Comparison of ENCODE assay signal across 22 mouse cellular contexts in the genomic region with DNA sequence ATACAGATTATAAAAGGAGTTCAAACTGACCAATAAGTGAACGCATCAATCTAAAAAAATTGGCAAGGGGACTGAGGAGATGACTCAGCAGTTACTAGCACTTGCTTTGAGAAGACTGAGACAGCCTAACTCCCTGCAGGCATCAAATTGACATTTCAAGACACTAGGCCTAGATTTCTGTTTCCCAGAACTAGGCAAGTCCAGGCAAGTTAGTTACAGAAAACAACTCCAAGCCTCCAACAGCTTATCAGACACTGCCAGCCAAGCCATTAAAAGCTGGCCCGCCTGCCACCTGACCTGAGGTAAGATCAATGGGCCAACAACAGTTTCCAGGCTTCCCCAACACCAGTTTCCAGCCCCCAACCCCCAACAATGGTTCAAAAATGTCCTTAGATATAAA. TPM values are rescaled to one million over a fixed set of nuclear protein-coding genes. Genes with fewer than 3 reads are reported as not detected.
DNase-seq lines count a peak whose midpoint lies in the region; ATAC-seq lines count a peak whose summit lies in the region.
"Had no signal": no experiment of that assay in that cellular context is flagged by ENCODE, and none has a peak within 500 bp of the region (broad histone marks: within the 10 kb centered on the region; RNA-seq: fewer than 3 reads in every experiment).

No protein-coding gene starts in this region.

- H3K9me3 ChIP-seq in embryonic facial prominence, embryonic 11.5 days (replicated peaks; ENCODE audit: control insufficient read depth, low read length) = no peaks in the 10 kb centered on the region
- H3K9me3 ChIP-seq in embryonic facial prominence, embryonic 10.5 days = no peaks in the 10 kb centered on the region
- no peaks in the 10 kb centered on the region for H3K9me3 ChIP-seq in hindbrain, embryonic 12.5 days (replicated peaks)
- H3K9me3 ChIP-seq in limb, embryonic 10.5 days (replicated peaks) = no peaks in the 10 kb centered on the region
- H3K9me3 ChIP-seq: forebrain, embryonic 13.5 days had no signal

- peak; percentile 6 for DNase-seq in embryonic facial prominence, embryonic 11.5 days (ENCODE audit: low spot score)
- DNase-seq in embryonic facial prominence, embryonic 10.5 days (ENCODE audit: low spot score) = no peak
- peak; percentile 37 for DNase-seq in ZHBTc4 (ENCODE audit: low read depth, low spot score)
- peak; percentile 77 for DNase-seq in gonadal fat pad, adult 2 months (ENCODE audit: low read depth)
- no peak for DNase-seq in limb, embryonic 10.5 days (ENCODE audit: low spot score)
- no peak for DNase-seq in spleen, postnatal 4 days (ENCODE audit: low spot score in 2 of 2)
- DNase-seq: cerebellum, adult 8-10 months; gastrocnemius, adult 2 months; heart, postnatal 36 days; kidney, postnatal 36 days had no signal

- H3K27me3 ChIP-seq in embryonic facial prominence, embryonic 11.5 days (ENCODE audit: control insufficient read depth, insufficient read depth, low read length) = no peaks in the 10 kb centered on the region
- no peaks in the 10 kb centered on the region for H3K27me3 ChIP-seq in embryonic facial prominence, embryonic 10.5 days (replicated peaks; ENCODE audit: low read depth, poor library complexity, severe bottlenecking)
- no peaks in the 10 kb centered on the region for H3K27me3 ChIP-seq in hindbrain, embryonic 12.5 days
- H3K27me3 ChIP-seq in limb, embryonic 10.5 days (ENCODE audit: low read depth, poor library complexity, severe bottlenecking) = no peaks in the 10 kb centered on the region
- H3K27me3 ChIP-seq: forebrain, embryonic 13.5 days had no signal

- H3K36me3 ChIP-seq in embryonic facial prominence, embryonic 11.5 days (replicated peaks; ENCODE audit: control insufficient read depth, insufficient read depth, low read depth, low read length) = no peaks in the 10 kb centered on the region
- no peaks in the 10 kb centered on the region for H3K36me3 ChIP-seq in embryonic facial prominence, embryonic 10.5 days (replicated peaks)
- no peaks in the 10 kb centered on the region for H3K36me3 ChIP-seq in hindbrain, embryonic 12.5 days
- H3K36me3 ChIP-seq in limb, embryonic 10.5 days = no peaks in the 10 kb centered on the region

- H3K9ac ChIP-seq in embryonic facial prominence, embryonic 11.5 days (replicated peaks; ENCODE audit: low read length) = no peak overlapping the region
- H3K9ac ChIP-seq in hindbrain, embryonic 12.5 days = no peak overlapping the region
- H3K9ac ChIP-seq: forebrain, embryonic 13.5 days had no signal

- H3K4me1 ChIP-seq in embryonic facial prominence, embryonic 11.5 days (ENCODE audit: control insufficient read depth, insufficient read depth, low read length) = no peaks in the 10 kb centered on the region
- H3K4me1 ChIP-seq in embryonic facial prominence, embryonic 10.5 days = no peaks in the 10 kb centered on the region
- H3K4me1 ChIP-seq in hindbrain, embryonic 12.5 days = no peaks in the 10 kb centered on the region
- H3K4me1 ChIP-seq in limb, embryonic 10.5 days = no peaks in the 10 kb centered on the region
- H3K4me1 ChIP-seq: forebrain, embryonic 13.5 days had no signal

- 85% methylated on average over 2 of the region's 2 CpGs for WGBS in embryonic facial prominence, embryonic 11.5 days
- 88% methylated on average over 2 of the region's 2 CpGs for WGBS in embryonic facial prominence, embryonic 10.5 days
- WGBS in hindbrain, embryonic 12.5 days = 84% methylated on average over 2 of the region's 2 CpGs
- WGBS in limb, embryonic 10.5 days = 89% methylated on average over 2 of the region's 2 CpGs

- no peak for ATAC-seq in embryonic facial prominence, embryonic 11.5 days (replicated peaks; ENCODE audit: insufficient number of reproducible peaks, low FRiP score, low TSS enrichment, low read depth)
- ATAC-seq in megakaryocyte-erythroid progenitor cell, adult 5-6 weeks (replicated peaks; ENCODE audit: low FRiP score, low TSS enrichment, poor library complexity, severe bottlenecking) = peak; percentile 89
- no peak for ATAC-seq in hindbrain, embryonic 12.5 days (ENCODE audit: low FRiP score)
- ATAC-seq: forebrain, embryonic 13.5 days had no signal

- no peak overlapping the region for H3K4me3 ChIP-seq in embryonic facial prominence, embryonic 11.5 days (ENCODE audit: low read depth, low read length)
- H3K4me3 ChIP-seq in embryonic facial prominence, embryonic 10.5 days = no peak overlapping the region
- no peak overlapping the region for H3K4me3 ChIP-seq in hindbrain, embryonic 12.5 days
- H3K4me3 ChIP-seq in limb, embryonic 10.5 days = no peak overlapping the region
- H3K4me3 ChIP-seq: forebrain, embryonic 13.5 days; gastrocnemius, adult 2 months had no signal

- H3K27ac ChIP-seq in embryonic facial prominence, embryonic 11.5 days (replicated peaks; ENCODE audit: low read depth, low read length) = no peak overlapping the region
- H3K27ac ChIP-seq in embryonic facial prominence, embryonic 10.5 days (replicated peaks) = no peak overlapping the region
- no peak overlapping the region for H3K27ac ChIP-seq in hindbrain, embryonic 12.5 days
- H3K27ac ChIP-seq in limb, embryonic 10.5 days = no peak overlapping the region
- H3K27ac ChIP-seq: forebrain, embryonic 13.5 days; gastrocnemius, adult 2 months had no signal

- H3K4me2 ChIP-seq in embryonic facial prominence, embryonic 11.5 days (ENCODE audit: low read depth, low read length) = no peak overlapping the region
- no peak overlapping the region for H3K4me2 ChIP-seq in hindbrain, embryonic 12.5 days (replicated peaks)
- H3K4me2 ChIP-seq: forebrain, embryonic 13.5 days; heart, embryonic 11.5 days; midbrain, embryonic 11.5 days had no signal

RNA-seq across cellular contexts. Expression of a gene that starts 6.9 kb away (rescaled TPM):
- polyA plus RNA-seq in embryonic facial prominence, embryonic 11.5 days (2014; fragmentation: Nextera tagmentation; extraction: Ambion mirVana) = 33.9 and 36.0 TPM in 2 replicates
- polyA plus RNA-seq in embryonic facial prominence, embryonic 10.5 days (2016; fragmentation: Nextera tagmentation; extraction: Ambion mirVana) = 23.4 and 24.8 TPM in 2 replicates
- 43.1 and 55.6 TPM in 2 replicates for polyA plus RNA-seq in gonadal fat pad, adult 2 months (2012; rRNA removed)
- 43.9 and 57.5 TPM in 2 replicates for total RNA-seq in megakaryocyte-erythroid progenitor cell, adult 5-6 weeks (2014; fragmentation: Nextera tagmentation)
- total RNA-seq in megakaryocyte-erythroid progenitor cell, adult 5-6 weeks (2017) = 66.4 and 68.1 TPM in 2 replicates
- polyA plus RNA-seq in hindbrain, embryonic 12.5 days (2016; fragmentation: Nextera tagmentation; extraction: Ambion mirVana) = 27.2 and 28.7 TPM in 2 replicates
- 19.9 and 23.2 TPM in 2 replicates for polyA plus RNA-seq in limb, embryonic 10.5 days (2016; fragmentation: Nextera tagmentation; extraction: Ambion mirVana)

RNA-seq across cellular contexts. Expression of a gene that starts 25.8 kb away (rescaled TPM):
- not detected in 2 replicates for polyA plus RNA-seq in embryonic facial prominence, embryonic 11.5 days (2014; fragmentation: Nextera tagmentation; extraction: Ambion mirVana)
- not detected in 2 replicates for polyA plus RNA-seq in embryonic facial prominence, embryonic 10.5 days (2016; fragmentation: Nextera tagmentation; extraction: Ambion mirVana)
- polyA plus RNA-seq in gonadal fat pad, adult 2 months (2012; rRNA removed) = not detected in 2 replicates
- total RNA-seq in megakaryocyte-erythroid progenitor cell, adult 5-6 weeks (2014; fragmentation: Nextera tagmentation) = not detected in 2 replicates
- not detected in 2 replicates for total RNA-seq in megakaryocyte-erythroid progenitor cell, adult 5-6 weeks (2017)
- polyA plus RNA-seq in hindbrain, embryonic 12.5 days (2016; fragmentation: Nextera tagmentation; extraction: Ambion mirVana) = not detected in 2 replicates
- not detected in 2 replicates for polyA plus RNA-seq in limb, embryonic 10.5 days (2016; fragmentation: Nextera tagmentation; extraction: Ambion mirVana)
- total RNA-seq: adrenal gland, adult 18-20 months; gastrocnemius, adult 2 months; heart, postnatal 36 days; layer of hippocampus, postnatal 25 days had no signal
- polyA plus RNA-seq: brain, embryonic 14.5 days; forebrain, embryonic 13.5 days; heart, embryonic 11.5 days; intestine, embryonic 14.5 days; limb, embryonic 11.5 days; lung, embryonic 16.5 days; midbrain, embryonic 11.5 days; thymus, postnatal 0 days had no signal

RNA-seq across cellular contexts. Expression of a gene that starts 42.1 kb away (rescaled TPM):
- polyA plus RNA-seq in embryonic facial prominence, embryonic 11.5 days (2014; fragmentation: Nextera tagmentation; extraction: Ambion mirVana) = 134 and 143 TPM in 2 replicates
- polyA plus RNA-seq in embryonic facial prominence, embryonic 10.5 days (2016; fragmentation: Nextera tagmentation; extraction: Ambion mirVana) = 240 and 247 TPM in 2 replicates
- 9.1 and 9.5 TPM in 2 replicates for polyA plus RNA-seq in gonadal fat pad, adult 2 months (2012; rRNA removed)
- 191 and 232 TPM in 2 replicates for total RNA-seq in megakaryocyte-erythroid progenitor cell, adult 5-6 weeks (2014; fragmentation: Nextera tagmentation)
- 488 and 519 TPM in 2 replicates for total RNA-seq in megakaryocyte-erythroid progenitor cell, adult 5-6 weeks (2017)
- 79.3 and 82.7 TPM in 2 replicates for polyA plus RNA-seq in hindbrain, embryonic 12.5 days (2016; fragmentation: Nextera tagmentation; extraction: Ambion mirVana)
- polyA plus RNA-seq in limb, embryonic 10.5 days (2016; fragmentation: Nextera tagmentation; extraction: Ambion mirVana) = 212 and 261 TPM in 2 replicates

RNA-seq across cellular contexts. Expression of a gene that starts 52.5 kb away (rescaled TPM):
- polyA plus RNA-seq in embryonic facial prominence, embryonic 11.5 days (2014; fragmentation: Nextera tagmentation; extraction: Ambion mirVana) = 0.95 and 1.1 TPM in 2 replicates
- 0.74 and 0.85 TPM in 2 replicates for polyA plus RNA-seq in embryonic facial prominence, embryonic 10.5 days (2016; fragmentation: Nextera tagmentation; extraction: Ambion mirVana)
- 0.63 and 1.2 TPM in 2 replicates for polyA plus RNA-seq in gonadal fat pad, adult 2 months (2012; rRNA removed)
- 2.6 and 8.9 TPM in 2 replicates for total RNA-seq in megakaryocyte-erythroid progenitor cell, adult 5-6 weeks (2014; fragmentation: Nextera tagmentation)
- total RNA-seq in megakaryocyte-erythroid progenitor cell, adult 5-6 weeks (2017) = 3.1 and 3.3 TPM in 2 replicates
- 1.2 and 1.7 TPM in 2 replicates for polyA plus RNA-seq in hindbrain, embryonic 12.5 days (2016; fragmentation: Nextera tagmentation; extraction: Ambion mirVana)
- 0.46 and 0.65 TPM in 2 replicates for polyA plus RNA-seq in limb, embryonic 10.5 days (2016; fragmentation: Nextera tagmentation; extraction: Ambion mirVana)

Comparison
In these comparisons a context has a peak if more than half of its experiments do, and no peak if none do; other contexts are left out.
1. DNase-seq: peak in embryonic facial prominence, embryonic 11.5 days (single experiment), ZHBTc4 (single experiment) and gonadal fat pad, adult 2 months (single experiment); none in embryonic facial prominence, embryonic 10.5 days (single experiment), limb, embryonic 10.5 days (single experiment) and spleen, postnatal 4 days (0 of 2).